Mouse (Mus musculus) right cerebral cortex, adult 2 months (tissue): ENCODE data around the gene Psg17.
"Not testable (repeated sequence)": the region's sequence is repeated elsewhere in the genome, so short reads cannot be mapped to it uniquely, and the experiment has no call there.

Experiments
- DNase-seq, 2 experiments: peaks; one replicate each; pipeline ENCODE4 v3.0.0; 2021 to 2022; ENCODE audit warnings: low spot score in 2 of 2

The Psg17 gene

GRCm38 (mm10) chr7:18821507-18821906 is at the start of gene Psg17:
Psg17 (minus strand) TSS chr7:18821607.
- no peak for DNase-seq

GRCm38 (mm10) chr7:18871031-18871430 is 49.6 kb upstream of the Psg17 start, which contains the start of gene Pglyrp1:
Pglyrp1 (plus strand) TSS chr7:18871331.
- DNase-seq: not testable (repeated sequence)

- DNase-seq: no peak
Measured at GRCm38 (mm10) chr7:18868491-18868890, 47.1 kb upstream of the Psg17 start.

- no peak for DNase-seq
Measured at GRCm38 (mm10) chr7:18862801-18863200, 41.4 kb upstream of the Psg17 start.

- no peak for DNase-seq
Measured at GRCm38 (mm10) chr7:18858310-18858916, 37.0 kb upstream of the Psg17 start.

GRCm38 (mm10) chr7:18848395-18848794 is 27.0 kb upstream of the Psg17 start:
- DNase-seq: no peak

DNA sequence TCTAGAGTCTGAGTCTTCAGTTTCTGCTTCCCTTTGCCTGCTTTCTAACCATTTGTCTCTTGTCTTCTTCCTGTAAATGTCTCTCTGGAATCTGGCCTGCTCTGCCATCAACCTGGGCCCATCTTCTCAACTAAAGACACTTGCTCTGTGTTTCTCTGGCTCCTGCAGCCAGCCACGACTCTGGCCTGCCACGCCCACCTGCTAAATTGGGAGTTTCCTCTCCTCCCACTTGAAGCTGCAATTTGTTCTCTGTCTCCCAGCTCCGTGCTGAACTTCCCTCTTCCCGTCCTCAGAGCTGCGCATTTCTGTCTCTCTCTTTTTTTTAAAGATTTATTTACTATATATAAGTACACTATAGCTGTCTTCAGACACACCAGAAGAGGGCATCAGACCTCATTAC is 23.4 kb upstream of the Psg17 start:
- DNase-seq: no peak

DNA sequence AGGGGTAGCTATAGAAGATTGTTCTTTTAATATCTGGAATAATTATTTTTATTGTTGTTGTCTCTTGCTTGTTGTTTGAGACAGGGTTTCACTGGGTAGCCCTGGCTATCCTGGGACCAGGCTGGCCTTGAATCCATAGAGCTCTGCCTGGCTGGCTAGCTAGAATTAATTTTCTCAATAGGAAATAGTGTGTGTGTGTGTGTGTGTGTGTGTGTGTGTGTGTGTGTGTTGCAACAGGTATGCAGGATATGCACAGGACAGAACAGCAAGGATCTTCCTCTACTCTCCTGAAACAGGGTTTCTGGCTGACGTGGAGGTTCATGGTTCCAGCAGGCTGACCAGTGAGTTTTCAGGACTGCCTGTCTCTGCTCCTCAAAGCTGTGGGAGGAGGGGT is 19.8 kb upstream of the Psg17 start:
- no peak for DNase-seq

DNA sequence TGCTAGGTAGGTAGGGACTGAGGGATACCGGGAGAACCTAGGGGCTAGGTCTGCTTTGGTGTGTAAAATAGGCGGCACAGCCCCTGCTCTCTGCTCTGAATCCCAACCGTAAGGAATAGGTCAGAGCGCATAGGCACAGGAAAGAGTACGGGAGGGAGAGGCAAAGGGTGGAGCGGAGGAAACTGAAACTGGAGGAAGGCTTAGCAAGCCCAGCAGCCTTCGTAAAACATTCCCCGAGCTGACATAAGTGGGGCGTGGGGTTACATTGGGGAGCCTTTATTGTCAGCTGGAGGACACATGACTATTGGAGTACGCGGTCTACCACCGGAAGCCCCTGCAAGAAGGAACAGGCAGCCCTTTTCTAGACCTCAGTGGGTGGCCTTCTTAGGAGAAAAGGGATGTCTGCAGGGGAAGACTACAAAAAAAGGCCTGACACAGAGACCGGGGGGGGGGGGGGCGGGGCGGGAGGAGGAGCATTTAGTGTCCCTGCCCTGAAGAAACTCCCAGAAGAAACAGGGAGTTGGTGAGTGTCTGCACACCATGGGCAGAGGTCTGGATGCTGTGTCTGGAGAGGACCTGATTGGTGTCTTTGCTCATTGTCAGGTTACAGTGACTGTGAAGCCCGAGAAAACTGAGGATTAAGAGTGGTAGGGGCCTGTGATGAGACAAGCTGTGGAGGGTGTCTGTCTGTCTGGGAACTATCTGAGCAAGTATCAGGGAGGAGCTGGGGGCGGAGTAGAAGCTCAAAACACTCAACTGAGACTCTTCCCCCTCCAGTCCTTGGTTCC is 19.2 kb upstream of the Psg17 start:
- peak; percentile 7 to 12 for DNase-seq

- peak in 1 of 2 experiments; percentile 3 for DNase-seq
Measured at GRCm38 (mm10) chr7:18839865-18840264, 18.5 kb upstream of the Psg17 start, which contains the start of gene Mill2. Mill2 (plus strand) TSS chr7:18839966.

DNA sequence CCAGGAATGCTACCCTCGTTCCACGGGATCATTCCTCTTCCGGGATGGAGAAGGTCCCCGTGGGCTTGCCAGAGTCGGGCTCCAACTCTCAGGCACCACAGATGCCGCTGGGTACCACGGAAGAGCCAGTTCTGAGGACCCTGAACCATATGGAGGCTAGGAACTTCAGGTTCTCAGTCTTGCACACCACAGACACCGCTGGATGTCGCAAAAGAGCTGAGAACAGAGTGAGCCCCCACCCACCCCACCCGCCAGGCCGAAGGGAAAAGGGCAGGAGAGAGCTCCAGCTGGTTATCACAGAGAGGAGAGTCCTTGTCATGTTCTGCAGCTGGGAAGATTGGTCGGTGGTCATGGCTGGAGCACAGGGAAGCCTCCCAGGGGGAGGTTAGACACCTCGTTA is 10.9 kb upstream of the Psg17 start:
- no peak for DNase-seq

- no peak for DNase-seq
Measured at GRCm38 (mm10) chr7:18829545-18829944, 8.1 kb upstream of the Psg17 start.

DNA sequence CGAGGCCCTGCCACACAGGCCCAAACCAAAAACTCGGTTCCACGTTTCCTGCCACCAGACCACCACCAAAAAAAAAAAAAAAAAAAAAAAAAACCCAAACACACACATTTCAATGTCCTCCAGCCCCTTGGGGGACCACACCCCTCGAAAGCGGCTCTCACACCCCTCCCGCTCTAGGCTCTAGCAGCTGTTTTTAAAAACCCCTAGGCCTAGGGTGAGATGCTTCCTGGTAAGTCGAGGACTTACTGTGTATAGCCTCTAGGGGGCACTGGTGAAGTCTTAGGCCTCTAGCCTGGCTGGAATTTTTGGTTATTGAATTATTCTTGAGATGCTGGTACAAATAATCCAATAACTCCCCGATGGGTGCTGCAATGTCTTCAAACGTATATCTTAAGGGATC is 7.2 kb upstream of the Psg17 start:
- no peak for DNase-seq

- no peak for DNase-seq
Measured at GRCm38 (mm10) chr7:18827792-18828546, 6.6 kb upstream of the Psg17 start.

- DNase-seq: no peak
Measured at GRCm38 (mm10) chr7:18818301-18818700, 3.1 kb downstream of the Psg17 start.

GRCm38 (mm10) chr7:18803526-18803925 is 17.9 kb downstream of the Psg17 start:
- no peak for DNase-seq

DNA sequence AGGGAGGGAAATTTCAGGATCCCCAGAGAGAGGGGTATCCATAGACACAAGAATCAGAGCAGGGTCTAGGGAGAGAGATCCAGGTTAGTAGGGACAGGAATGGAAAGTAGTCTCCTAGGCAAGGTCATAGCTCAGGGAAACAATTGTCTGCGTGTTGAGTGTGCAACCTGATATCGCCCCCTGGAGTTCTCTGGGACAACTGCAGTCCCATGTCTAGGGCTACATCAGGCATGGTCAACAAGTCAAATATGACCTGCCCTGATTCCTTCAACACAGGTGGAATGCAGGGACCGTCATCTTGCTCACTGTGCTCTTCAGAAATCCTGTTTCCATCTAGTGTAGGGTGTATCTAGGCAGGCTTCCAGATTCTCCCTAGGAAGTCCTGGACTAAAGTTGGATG is 22.3 kb downstream of the Psg17 start:
- DNase-seq: no peak

DNA sequence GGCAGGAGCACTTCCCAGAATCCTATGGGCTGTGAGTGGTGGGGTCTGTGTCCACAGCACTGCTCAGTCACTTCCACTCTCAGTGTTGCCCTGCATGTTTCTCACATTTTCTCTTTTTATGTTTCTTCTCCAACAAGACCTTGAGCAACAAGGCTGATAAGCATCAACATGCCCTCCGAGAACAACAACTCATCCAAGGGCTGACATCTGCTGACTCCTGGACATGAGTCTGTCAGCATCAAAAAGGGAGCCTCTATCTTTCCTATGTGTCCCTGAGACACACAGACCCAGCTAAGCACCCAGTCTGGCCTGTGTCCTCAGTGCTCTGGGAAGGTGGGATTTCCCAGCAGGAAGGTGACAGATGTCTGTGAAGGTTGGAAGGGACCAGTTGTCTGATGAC is 23.0 kb downstream of the Psg17 start, which contains the start of gene Psg19:
TSS of gene Psg19 (minus strand) at position 101 of the 400 bp plus-strand sequence.
- DNase-seq: no peak

GRCm38 (mm10) chr7:18790671-18791070 is 30.7 kb downstream of the Psg17 start:
- not testable (repeated sequence) for DNase-seq

DNA sequence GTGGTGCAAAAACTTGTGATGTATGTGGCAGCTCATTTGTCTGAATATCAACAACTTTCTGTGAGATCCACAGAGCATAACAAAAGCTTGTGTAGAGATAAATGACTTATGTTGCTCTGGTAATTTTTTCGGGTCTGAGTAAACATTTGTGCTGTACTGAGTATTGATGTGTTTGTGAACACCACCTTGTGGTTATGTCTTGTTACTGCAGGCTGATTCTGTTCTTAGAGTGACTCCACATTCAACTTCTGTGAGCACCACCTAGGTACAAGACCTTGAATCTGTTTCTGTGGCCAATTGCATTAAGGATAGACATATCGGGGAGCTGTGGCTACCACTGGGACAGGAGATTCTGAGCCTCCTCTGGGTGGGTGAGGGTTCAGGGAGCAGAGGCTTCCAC is 40.1 kb downstream of the Psg17 start:
- not testable (repeated sequence) for DNase-seq

DNA sequence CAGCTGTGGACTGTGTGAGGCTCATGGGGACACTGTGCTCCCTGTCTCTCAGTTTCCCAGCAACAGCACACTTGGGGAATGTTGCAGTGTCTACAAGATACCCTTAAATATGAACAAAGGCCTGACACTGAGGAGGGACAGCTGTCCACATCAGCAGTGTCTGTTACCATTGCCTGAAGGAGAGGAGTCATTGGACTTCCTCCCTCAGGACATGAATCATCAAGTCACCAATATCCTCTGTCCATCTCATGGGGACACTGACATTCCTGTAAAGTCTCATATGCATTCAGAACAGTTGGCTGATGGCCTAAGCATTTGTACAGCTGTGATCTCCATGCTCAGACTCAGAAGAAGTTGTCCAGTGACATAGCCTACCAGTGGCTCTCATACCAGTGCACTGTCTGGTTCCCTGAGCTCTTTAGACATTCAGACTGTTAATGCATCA is 42.0 kb downstream of the Psg17 start:
- no peak for DNase-seq
